Mouse (Mus musculus): ENCODE measurements at regions not wholly inside any gene's neighbourhood (a gene's known extent, or its start where the extent isn't known, plus 50 kb on each side); places are given as distances from the start of the nearest gene placed in this dataset.
A peak's percentile ranks its signal among the peaks of the same experiment; 100 is the strongest.

GRCm38 (mm10) chr7:37908618-37909130 is 114.7 kb downstream of the Uri1 start:
- no peak for DNase-seq

- no peak for DNase-seq
These were observed 120.4 kb upstream of the Zfp536 start for GRCm38 (mm10) chr7:37893885-37894284.

DNA sequence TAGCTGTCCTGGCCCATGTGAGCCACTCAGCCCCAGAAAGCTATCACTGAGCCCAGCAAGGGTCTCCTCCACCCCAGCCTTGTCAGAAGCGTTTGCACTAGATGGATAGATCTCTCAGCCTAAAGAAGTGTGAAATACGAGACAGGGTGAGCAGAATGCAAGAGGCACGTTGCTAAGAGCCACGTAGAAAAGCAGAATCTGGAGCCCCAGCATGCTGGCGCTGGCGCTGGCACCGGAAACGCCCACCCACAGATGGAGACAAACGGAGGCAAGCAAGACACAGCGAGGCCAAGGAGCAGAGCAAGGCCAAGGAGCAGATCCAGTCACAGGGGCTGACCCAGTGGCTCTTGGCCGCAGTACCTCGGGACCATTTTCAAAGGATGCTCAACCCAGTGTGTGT is 100.9 kb upstream of the Zfp536 start:
- no peak for DNase-seq

DNA sequence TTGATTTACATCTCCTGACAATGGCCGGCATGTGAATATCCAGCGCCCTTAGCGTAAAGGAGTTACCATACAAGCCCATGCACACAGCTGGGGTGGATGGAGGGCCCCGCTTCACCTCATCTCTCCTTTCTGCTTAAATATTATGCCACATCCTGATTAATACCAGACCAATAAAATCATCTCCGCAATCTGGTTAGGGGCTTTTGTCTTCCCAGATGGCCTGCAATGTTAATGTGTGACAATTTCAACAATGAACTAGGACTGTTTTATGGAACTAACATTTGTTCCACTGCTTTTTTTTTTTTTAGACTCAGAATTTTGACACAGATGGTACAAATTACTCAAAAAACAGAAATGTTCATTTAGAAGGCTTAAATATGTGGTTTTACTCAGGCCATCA is 97.5 kb upstream of the Zfp536 start:
- DNase-seq: no peak

DNA sequence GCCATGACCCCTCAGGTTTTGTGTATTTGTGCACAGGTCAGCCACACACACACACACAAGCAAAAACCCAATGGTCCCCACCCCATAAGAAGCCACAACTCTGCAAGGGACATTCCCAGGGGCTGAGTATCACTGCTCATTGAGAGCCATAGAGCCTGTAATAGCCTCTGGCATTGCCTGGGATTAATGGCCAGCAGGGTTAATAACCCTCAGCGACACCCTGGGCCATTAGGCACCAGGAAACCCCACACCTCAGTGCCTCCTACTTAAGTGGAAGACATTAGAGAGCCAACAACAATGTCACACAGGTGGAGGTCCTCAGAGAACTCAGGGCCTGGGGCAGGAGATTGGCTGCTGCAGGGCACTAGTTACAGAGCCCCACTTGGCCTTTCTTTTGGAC is 93.0 kb upstream of the Zfp536 start:
- DNase-seq: no peak

GRCm38 (mm10) chr7:37851471-37851870 is 78.0 kb upstream of the Zfp536 start:
- no peak for DNase-seq

GRCm38 (mm10) chr7:37845201-37845600 is 71.8 kb upstream of the Zfp536 start:
- no peak for DNase-seq

DNA sequence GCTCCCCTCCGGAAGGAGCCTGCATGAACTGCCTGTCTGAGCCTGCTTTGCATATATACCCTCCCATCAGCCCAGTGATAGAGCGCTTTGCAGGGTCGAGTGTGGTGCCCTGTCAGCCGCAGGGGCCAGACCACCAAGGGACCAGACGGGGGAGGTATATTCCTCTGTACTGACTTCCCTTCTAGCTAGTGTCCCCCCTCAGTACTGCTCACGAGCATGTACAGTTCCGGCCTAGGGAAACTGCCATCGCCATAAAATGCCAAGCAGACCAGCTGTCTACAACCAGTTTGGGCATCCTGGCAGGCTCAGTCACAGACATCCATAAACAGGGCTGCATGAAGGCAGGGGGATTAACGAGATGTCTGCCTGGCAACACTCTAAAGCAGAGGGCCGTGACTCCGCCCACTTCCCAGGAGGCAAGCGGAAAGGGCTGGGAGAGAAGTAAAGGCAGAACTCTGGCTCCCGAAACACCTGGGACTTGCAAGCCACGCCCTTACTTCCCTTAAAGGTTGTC is 68.6 kb upstream of the Zfp536 start:
- DNase-seq: peak; percentile 13

- DNase-seq: no peak
These were observed 68.1 kb upstream of the Zfp536 start for GRCm38 (mm10) chr7:37841549-37841948.

GRCm38 (mm10) chr7:37837883-37838282 is 64.4 kb upstream of the Zfp536 start:
- peak; percentile 10 for DNase-seq

GRCm38 (mm10) chr7:37837372-37837771 is 63.9 kb upstream of the Zfp536 start:
- DNase-seq: no peak

GRCm38 (mm10) chr7:37833420-37833819 is 60.0 kb upstream of the Zfp536 start:
- DNase-seq: no peak

- DNase-seq: no peak
These were observed 58.9 kb upstream of the Zfp536 start for GRCm38 (mm10) chr7:37832322-37832721.

GRCm38 (mm10) chr7:37825766-37826165 is 52.3 kb upstream of the Zfp536 start:
- no peak for DNase-seq

Measured in lung, postnatal 10 days (tissue).